Mouse (Mus musculus) heart, adult 2 months (tissue): ENCODE results near the gene AC134908.4.

Experiments
- CTCF ChIP-seq: fragments of 200-600 bp; IDR thresholded peaks from 2 replicates; pipeline ENCODE4 v1.8.1; 2022; ENCODE audit warnings: antibody characterized with exemption, mild to moderate bottlenecking, moderate library complexity
- EP300 ChIP-seq: fragments of 200-500 bp; IDR thresholded peaks from 2 replicates; pipeline ENCODE4 v1.6.1; 2011; ENCODE audit warnings: low read depth, low read length, control low read depth; ENCODE audit not compliant: insufficient read depth
- POLR2A ChIP-seq: fragments of 200-500 bp; IDR thresholded peaks from 2 replicates; pipeline ENCODE4 v1.6.1; 2011; ENCODE audit warnings: mild to moderate bottlenecking, low read depth, low read length, control low read depth; ENCODE audit not compliant: insufficient read depth

GRCm38 (mm10) chr17:25825984-25826570 is 30.6 kb upstream of the AC134908.4 start:
- no peak for TF ChIP-seq CTCF
- no peak for TF ChIP-seq POLR2A
- TF ChIP-seq EP300: no peak
